Comparison of ENCODE assay signal across 8 mouse cellular contexts in genomic region chr6:39527337-39527784, GRCm38 (mm10). TPM values are rescaled to one million over a fixed set of nuclear protein-coding genes. Genes with fewer than 3 reads are reported as not detected.
DNase-seq lines count a peak whose midpoint lies in the region; ATAC-seq and TF ChIP-seq lines count a peak whose summit lies in the region.

No protein-coding gene starts in this region.

- no peak for TF ChIP-seq POLR2A in cerebellum, adult 2 months (IDR thresholded peaks at IDR 0.05; ENCODE audit: borderline replicate concordance, insufficient read depth, low read length)

- H3K4me3 ChIP-seq in cerebellum, adult 2 months (replicated peaks; ENCODE audit: insufficient read depth, low read depth, low read length): peak overlapping the region; percentile 29
- H3K4me3 ChIP-seq in midbrain, embryonic 12.5 days: no peak overlapping the region
- H3K4me3 ChIP-seq in midbrain, embryonic 11.5 days (ENCODE audit: low read depth, low read length): no peak overlapping the region
- H3K4me3 ChIP-seq in hindbrain, embryonic 14.5 days (replicated peaks; ENCODE audit: low read length): no peak overlapping the region
- no peak overlapping the region for H3K4me3 ChIP-seq in neural tube, embryonic 15.5 days (replicated peaks)

- no peak for ATAC-seq in cerebellum, adult (ENCODE audit: insufficient number of reproducible peaks, low FRiP score, low TSS enrichment)
- no peak for ATAC-seq in midbrain, embryonic 12.5 days (ENCODE audit: low FRiP score, low read depth)
- no peak for ATAC-seq in midbrain, embryonic 11.5 days (ENCODE audit: low FRiP score)
- ATAC-seq in hindbrain, embryonic 14.5 days (ENCODE audit: low FRiP score): no peak
- no peak for ATAC-seq in neural tube, embryonic 15.5 days (ENCODE audit: low FRiP score)

- H3K36me3 ChIP-seq in midbrain, embryonic 12.5 days: peaks cover 21% of the 10 kb centered on the region
- peaks cover 11% of the 10 kb centered on the region; the same call in 1 of the 2 replicates for H3K36me3 ChIP-seq in midbrain, embryonic 11.5 days (ENCODE audit: control insufficient read depth, insufficient read depth, low read length)
- H3K36me3 ChIP-seq in hindbrain, embryonic 14.5 days (replicated peaks; ENCODE audit: control insufficient read depth, insufficient read depth): peaks cover 10% of the 10 kb centered on the region
- H3K36me3 ChIP-seq in neural tube, embryonic 15.5 days: peaks cover 10% of the 10 kb centered on the region

- H3K27me3 ChIP-seq in cerebellum, adult 2 months (ENCODE audit: control insufficient read depth, insufficient read depth, low read length): no peaks in the 10 kb centered on the region
- H3K27me3 ChIP-seq in midbrain, embryonic 12.5 days: no peaks in the 10 kb centered on the region
- no peaks in the 10 kb centered on the region for H3K27me3 ChIP-seq in midbrain, embryonic 11.5 days (ENCODE audit: control insufficient read depth, insufficient read depth, low read length)
- H3K27me3 ChIP-seq in hindbrain, embryonic 14.5 days (ENCODE audit: control insufficient read depth, insufficient read depth, low read length): no peaks in the 10 kb centered on the region
- no peaks in the 10 kb centered on the region for H3K27me3 ChIP-seq in neural tube, embryonic 15.5 days (replicated peaks)

- no peaks in the 10 kb centered on the region for H3K9me3 ChIP-seq in midbrain, embryonic 12.5 days
- no peaks in the 10 kb centered on the region for H3K9me3 ChIP-seq in midbrain, embryonic 11.5 days (ENCODE audit: control insufficient read depth, low read length)
- no peaks in the 10 kb centered on the region for H3K9me3 ChIP-seq in hindbrain, embryonic 14.5 days (ENCODE audit: control insufficient read depth, low read length)
- H3K9me3 ChIP-seq in neural tube, embryonic 15.5 days (replicated peaks): no peaks in the 10 kb centered on the region

- TF ChIP-seq CTCF in cerebellum, adult 2 months (IDR thresholded peaks at IDR 0.05; ENCODE audit: borderline replicate concordance, insufficient read depth, low read depth, low read length): no peak

- H3K4me2 ChIP-seq in midbrain, embryonic 12.5 days (replicated peaks): no peak overlapping the region
- H3K4me2 ChIP-seq in midbrain, embryonic 11.5 days: no peak overlapping the region
- H3K4me2 ChIP-seq in hindbrain, embryonic 14.5 days (replicated peaks): no peak overlapping the region
- no peak overlapping the region for H3K4me2 ChIP-seq in neural tube, embryonic 15.5 days

- no peak overlapping the region for H3K9ac ChIP-seq in midbrain, embryonic 12.5 days (replicated peaks)
- no peak overlapping the region for H3K9ac ChIP-seq in midbrain, embryonic 11.5 days (ENCODE audit: low read length)
- no peak overlapping the region for H3K9ac ChIP-seq in hindbrain, embryonic 14.5 days
- H3K9ac ChIP-seq in neural tube, embryonic 15.5 days (replicated peaks): no peak overlapping the region

- H3K4me1 ChIP-seq in cerebellum, adult 2 months (ENCODE audit: control insufficient read depth, insufficient read depth, low read length): peaks cover 14% of the 10 kb centered on the region
- peaks cover 24% of the 10 kb centered on the region for H3K4me1 ChIP-seq in midbrain, embryonic 12.5 days
- H3K4me1 ChIP-seq in midbrain, embryonic 11.5 days (ENCODE audit: control insufficient read depth, insufficient read depth, low read length): peaks cover 13% of the 10 kb centered on the region
- H3K4me1 ChIP-seq in hindbrain, embryonic 14.5 days (replicated peaks; ENCODE audit: control insufficient read depth, insufficient read depth, low read length): peaks cover 25% of the 10 kb centered on the region
- peaks cover 26% of the 10 kb centered on the region for H3K4me1 ChIP-seq in neural tube, embryonic 15.5 days

- peak in 1 of 2 experiments; percentile 27 for DNase-seq in cerebellum, adult 2 months
- DNase-seq in midbrain, embryonic 11.5 days (ENCODE audit: low spot score, missing footprints): no peak
- DNase-seq in hindbrain, embryonic 14.5 days (ENCODE audit: low spot score): no peak
- no peak for DNase-seq in liver
- DNase-seq in adrenal gland, postnatal 10 days: no peak

- H3K27ac ChIP-seq in cerebellum, adult 2 months (ENCODE audit: insufficient read depth, low read length): 0 out of 2 replicates have a peak overlapping the region, but pooled peaks have one; percentile 28
- H3K27ac ChIP-seq in midbrain, embryonic 12.5 days (replicated peaks): peak overlapping the region; percentile 65
- H3K27ac ChIP-seq in midbrain, embryonic 11.5 days (ENCODE audit: low read depth, low read length): no peak overlapping the region
- H3K27ac ChIP-seq in hindbrain, embryonic 14.5 days: peak overlapping the region; percentile 83
- peak overlapping the region; percentile 81 for H3K27ac ChIP-seq in neural tube, embryonic 15.5 days (replicated peaks)

- WGBS in cerebellum, adult 2 months: 72% methylated on average over 7 of the region's 7 CpGs
- WGBS in midbrain, embryonic 12.5 days: 93% methylated on average over 7 of the region's 7 CpGs
- WGBS in midbrain, embryonic 11.5 days: 93% methylated on average over 7 of the region's 7 CpGs
- 75% methylated on average over 7 of the region's 7 CpGs for WGBS in hindbrain, embryonic 14.5 days
- 80% methylated on average over 7 of the region's 7 CpGs for WGBS in neural tube, embryonic 15.5 days

RNA-seq across cellular contexts. Expression of gene Dennd2a, which starts 30.3 kb away (rescaled TPM):
- polyA plus RNA-seq in cerebellum, adult 2 months (2012; rRNA removed): 12.3 and 13.5 TPM in 2 replicates
- polyA plus RNA-seq in midbrain, embryonic 12.5 days (2016; fragmentation: Nextera tagmentation; extraction: Ambion mirVana): 61.4 and 68.5 TPM in 2 replicates
- polyA plus RNA-seq in midbrain, embryonic 11.5 days (2014; fragmentation: Nextera tagmentation; extraction: Ambion mirVana): 44.9 and 49.3 TPM in 2 replicates
- polyA plus RNA-seq in hindbrain, embryonic 14.5 days (2014; fragmentation: Nextera tagmentation; extraction: Ambion mirVana): 19.1 and 21.8 TPM in 2 replicates
- 14.8 and 15.0 TPM in 2 replicates for polyA plus RNA-seq in neural tube, embryonic 15.5 days (2015; fragmentation: Nextera tagmentation; extraction: Ambion mirVana)
- 10 to 100 TPM; 14.3 to 16.0 TPM for total RNA-seq in adrenal gland, postnatal 10 days (2021)

RNA-seq across cellular contexts. Expression of gene Adck2, which starts 46.3 kb away (rescaled TPM):
- polyA plus RNA-seq in cerebellum, adult 2 months (2012; rRNA removed): 30.2 and 33.2 TPM in 2 replicates
- polyA plus RNA-seq in midbrain, embryonic 12.5 days (2016; fragmentation: Nextera tagmentation; extraction: Ambion mirVana): 35.9 and 36.9 TPM in 2 replicates
- polyA plus RNA-seq in midbrain, embryonic 11.5 days (2014; fragmentation: Nextera tagmentation; extraction: Ambion mirVana): 25.5 and 28.4 TPM in 2 replicates
- 37.5 and 38.0 TPM in 2 replicates for polyA plus RNA-seq in hindbrain, embryonic 14.5 days (2014; fragmentation: Nextera tagmentation; extraction: Ambion mirVana)
- polyA plus RNA-seq in neural tube, embryonic 15.5 days (2015; fragmentation: Nextera tagmentation; extraction: Ambion mirVana): 44.8 and 45.3 TPM in 2 replicates
- 10 to 100 TPM; 22.2 to 35.0 TPM for total RNA-seq in adrenal gland, postnatal 10 days (2021)

RNA-seq across cellular contexts. Expression of gene Gm42420, which starts 58.2 kb away (rescaled TPM):
- polyA plus RNA-seq in cerebellum, adult 2 months (2012; rRNA removed): 0.72 and 0.95 TPM in 2 replicates
- 0.37 and 1.2 TPM in 2 replicates for polyA plus RNA-seq in midbrain, embryonic 12.5 days (2016; fragmentation: Nextera tagmentation; extraction: Ambion mirVana)
- 0.51 and 1.1 TPM in 2 replicates for polyA plus RNA-seq in midbrain, embryonic 11.5 days (2014; fragmentation: Nextera tagmentation; extraction: Ambion mirVana)
- polyA plus RNA-seq in hindbrain, embryonic 14.5 days (2014; fragmentation: Nextera tagmentation; extraction: Ambion mirVana): 1.9 TPM in 1 of 2 replicates, not detected in the other
- polyA plus RNA-seq in neural tube, embryonic 15.5 days (2015; fragmentation: Nextera tagmentation; extraction: Ambion mirVana): 2.0 and 3.5 TPM in 2 replicates
- total RNA-seq in adrenal gland, postnatal 10 days (2021): 1 to 10 TPM; 1.0 to 1.3 TPM
